Mouse (Mus musculus) CH12.LX (cell line): ENCODE measurements around the gene Mipep. TPM values are rescaled to one million over a fixed set of nuclear protein-coding genes. Genes with fewer than 3 reads are reported as not detected.

Experiments used
- DNase-seq: peaks from one replicate; pipeline ENCODE4 v3.0.0-alpha.2; 2013; ENCODE audit errors: extremely low read depth
- H3K27ac ChIP-seq: 2 replicates; pipeline ENCODE4 v1.5.1; 2012; ENCODE audit warnings: low read depth, mild to moderate bottlenecking, control low read depth, moderate library complexity; ENCODE audit not compliant: insufficient read depth
- H3K27me3 ChIP-seq: replicated peaks from 2 replicates; pipeline ENCODE3; 2012; ENCODE audit warnings: inconsistent platforms
- H3K36me3 ChIP-seq, 2 experiments: replicated peaks in 1 of 2; 2 replicates each; pipeline versions ENCODE3 to v1.6.1; 2012; ENCODE audit warnings: inconsistent platforms in 1 of 2, low read length in 1 of 2, mild to moderate bottlenecking in 1 of 2, mixed read lengths in 1 of 2, moderate library complexity in 1 of 2; ENCODE audit not compliant: control insufficient read depth in 1 of 2, insufficient read depth in 1 of 2
- H3K4me1 ChIP-seq, 2 experiments: 2 replicates each; pipeline ENCODE4 v1.6.1; 2012; ENCODE audit warnings: inconsistent platforms in 1 of 2, moderate library complexity in 1 of 2; ENCODE audit not compliant: insufficient read depth in 2 of 2, control insufficient read depth in 1 of 2
- H3K4me2 ChIP-seq: 2 replicates; pipeline ENCODE4 v1.6.1; 2012; ENCODE audit warnings: low read depth, mild to moderate bottlenecking, control low read depth; ENCODE audit not compliant: poor library complexity, insufficient read depth, severe bottlenecking
- H3K4me3 ChIP-seq, 3 experiments: fragments of 150-350 bp in 1 of 3; sonication (generic) in 1 of 3; replicated peaks in 1 of 3; 2 replicates each; pipeline versions ENCODE3 to v1.5.1; 2011 to 2012; ENCODE audit warnings: low read depth in 2 of 3, low read length in 2 of 3, mild to moderate bottlenecking in 2 of 3, moderate library complexity in 2 of 3, control low read depth in 1 of 3, improper control_type of control experiment in 1 of 3, inconsistent platforms in 1 of 3, mixed read lengths in 1 of 3; ENCODE audit not compliant: poor library complexity in 1 of 3
- H3K79me2 ChIP-seq: replicated peaks from 2 replicates; pipeline ENCODE4 v1.6.1; 2012; ENCODE audit warnings: mild to moderate bottlenecking, moderate library complexity; ENCODE audit not compliant: control insufficient read depth, poor library complexity, insufficient read depth, severe bottlenecking; ENCODE audit errors: extremely low read depth
- H3K9ac ChIP-seq: 2 replicates; pipeline ENCODE4 v1.6.1; 2012; ENCODE audit warnings: low read depth, mild to moderate bottlenecking, control low read depth, moderate library complexity; ENCODE audit not compliant: insufficient read depth
- H3K9me3 ChIP-seq: replicated peaks from 2 replicates; pipeline ENCODE3; 2012; ENCODE audit warnings: low read length, inconsistent platforms, mixed read lengths
- BHLHE40 ChIP-seq: IDR thresholded peaks from 2 replicates; pipeline ENCODE4 v1.6.1; 2011; ENCODE audit warnings: mild to moderate bottlenecking, low read depth, low read length, improper control_type of control experiment
- CHD2 ChIP-seq: IDR thresholded peaks from 2 replicates; pipeline ENCODE4 v1.6.1; 2011; ENCODE audit warnings: low read length, improper control_type of control experiment
- E2F4 ChIP-seq: IDR thresholded peaks from 2 replicates; pipeline ENCODE4 v1.6.1; 2011; ENCODE audit warnings: low read depth, low read length, improper control_type of control experiment; ENCODE audit not compliant: insufficient replicate concordance
- ELF1 ChIP-seq: IDR thresholded peaks from 2 replicates; pipeline ENCODE4 v1.6.1; 2014; ENCODE audit warnings: low read depth, mild to moderate bottlenecking, inconsistent platforms, low read length, improper control_type of control experiment
- ETS1 ChIP-seq: conservative IDR thresholded peaks from 2 replicates; pipeline ENCODE4 v1.6.1; 2012; ENCODE audit warnings: low read depth, mild to moderate bottlenecking, inconsistent platforms, low read length, improper control_type of control experiment, moderate library complexity
- IRF4 ChIP-seq: IDR thresholded peaks from 2 replicates; pipeline ENCODE4 v1.6.1; 2014; ENCODE audit warnings: low read depth, mild to moderate bottlenecking, inconsistent platforms, low read length, improper control_type of control experiment
- JUN ChIP-seq: IDR thresholded peaks from 2 replicates; pipeline ENCODE4 v1.6.1; 2011; ENCODE audit warnings: low read depth, mild to moderate bottlenecking, low read length, improper control_type of control experiment, moderate library complexity; ENCODE audit not compliant: insufficient read depth
- MAX ChIP-seq: IDR thresholded peaks from 2 replicates; pipeline ENCODE4 v1.6.1; 2011; ENCODE audit warnings: low read length, improper control_type of control experiment
- MAZ ChIP-seq: IDR thresholded peaks from 2 replicates; pipeline ENCODE4 v1.6.1; 2012; ENCODE audit warnings: low read depth, mild to moderate bottlenecking, inconsistent platforms, low read length, improper control_type of control experiment, moderate library complexity
- MEF2A ChIP-seq: IDR thresholded peaks from 2 replicates; pipeline ENCODE4 v1.6.1; 2014; ENCODE audit warnings: low read depth, mild to moderate bottlenecking, inconsistent platforms, low read length, improper control_type of control experiment, borderline replicate concordance
- MXI1 ChIP-seq: IDR thresholded peaks from 2 replicates; pipeline ENCODE4 v1.6.1; 2011; ENCODE audit warnings: mild to moderate bottlenecking, low read depth, low read length, improper control_type of control experiment
- NRF1 ChIP-seq: IDR thresholded peaks from 2 replicates; pipeline ENCODE4 v1.6.1; 2014; ENCODE audit warnings: low read depth, mild to moderate bottlenecking, inconsistent platforms, low read length, improper control_type of control experiment, moderate library complexity
- SIN3A ChIP-seq: IDR thresholded peaks from 2 replicates; pipeline ENCODE4 v1.6.1; 2012; ENCODE audit warnings: low read length, improper control_type of control experiment, inconsistent platforms
- TBP ChIP-seq: conservative IDR thresholded peaks from 2 replicates; pipeline ENCODE4 v1.6.1; 2011; ENCODE audit warnings: low read depth, low read length, improper control_type of control experiment
- UBTF ChIP-seq: IDR thresholded peaks from 2 replicates; pipeline ENCODE4 v1.6.1; 2012; ENCODE audit warnings: low read depth, mild to moderate bottlenecking, inconsistent platforms, low read length, improper control_type of control experiment, moderate library complexity
- USF1 ChIP-seq: IDR thresholded peaks from 2 replicates; pipeline ENCODE4 v1.6.1; 2014; ENCODE audit warnings: low read depth, mild to moderate bottlenecking, inconsistent platforms, low read length, improper control_type of control experiment
- USF2 ChIP-seq: conservative IDR thresholded peaks from 2 replicates; pipeline ENCODE4 v1.6.1; 2011; ENCODE audit warnings: low read depth, low read length, improper control_type of control experiment
- dilution Hi-C: fragments of 300-500 bp; cut with MboI; formaldehyde crosslinking; loops from 2 replicates; pipeline ENCODE4 v1.14.3; 2020; ENCODE audit warnings: low sequenced_read_pairs; ENCODE audit not compliant: extremely low pct_unique_long_range_greater_than_20kb, extremely low pct_ligation_motif_present
- in situ Hi-C: fragments of 300-500 bp; cut with MboI; formaldehyde crosslinking; loops from 3 replicates; pipeline ENCODE4 v1.14.3; 2019; ENCODE audit warnings: low sequenced_read_pairs, low pct_ligation_motif_present, low pct_unique_long_range_greater_than_20kb, mixed read lengths
- polyA plus RNA-seq: library from polyadenylated mRNA; unstranded; fragments of >175 nt; gene quantifications from 2 replicates; pipeline ENCODE4 v1.2.1, GENCODE M21; 2012; ENCODE audit warnings: low read depth; ENCODE audit not compliant: insufficient read length
- total RNA-seq, 2 experiments: library from RNA; depleted of rRNA; stranded (reverse); fragments of 300-350 nt in 1 of 2; fragments of >200 nt in 1 of 2; gene quantifications; 2 replicates each; pipeline ENCODE4 v1.2.3; 2012 to 2014

Mipep gene
- total and polyA plus RNA-seq, 3 experiments, result 33.1 to 37.2 (median 36.6) TPM

GRCm38 (mm10) chr14:60848194-60848593, 63.8 kb downstream of the Mipep start:
- peaks cover 56 to 89% of the 10 kb centered on the region in 2 experiments for H3K36me3 ChIP-seq
- H3K9me3 ChIP-seq, result no peaks in the 10 kb centered on the region
- DNase-seq, result no peak
- no peak overlapping the region for H3K4me2 ChIP-seq
- in situ Hi-C loops, result no loop called here
- dilution Hi-C loops, result no loop called here
- H3K79me2 ChIP-seq, result no peaks in the 10 kb centered on the region
- no peak overlapping the region for H3K4me3 ChIP-seq
- H3K9ac ChIP-seq, result no peak overlapping the region
- no peaks in the 10 kb centered on the region for H3K4me1 ChIP-seq
- no peak overlapping the region for H3K27ac ChIP-seq
- TF ChIP-seq BHLHE40 (no peak), CHD2 (no peak), MXI1 (no peak), ETS1 (no peak), MEF2A (no peak), MAX (no peak), USF2 (no peak), ELF1 (no peak), JUN (no peak), E2F4 (no peak), USF1 (no peak)
- no peaks in the 10 kb centered on the region for H3K27me3 ChIP-seq

- no peak for DNase-seq
- TF ChIP-seq MAZ (no peak), UBTF (no peak), IRF4 (no peak), SIN3A (no peak), MAX (no peak), TBP (no peak), NRF1 (no peak), USF2 (no peak)
- Histone ChIP-seq H3K4me2 (no peak overlapping the region), H3K27ac (no peak overlapping the region), H3K9ac (no peak overlapping the region), H3K27me3 (no peaks in the 10 kb centered on the region), H3K79me2 (no peaks in the 10 kb centered on the region), H3K36me3 (peaks cover 62 to 90% of the 10 kb centered on the region in 2 experiments), H3K4me1 (no peaks in the 10 kb centered on the region), H3K9me3 (no peaks in the 10 kb centered on the region), H3K4me3 (no peak overlapping the region)
- in situ Hi-C loops, result no loop called here
- dilution Hi-C loops, result no loop called here
Observed at GRCm38 (mm10) chr14:60850101-60850500, 65.7 kb downstream of the Mipep start.
